Mouse (Mus musculus) kidney, postnatal 4 days (tissue): Measurements from ENCODE around the gene Fbf1.
A peak's percentile ranks its signal among the peaks of the same experiment; 100 is the strongest.

Source experiments
- DNase-seq, 2 experiments: peaks; one replicate each; pipeline ENCODE4 v3.0.0; 2021; ENCODE audit warnings: mixed read lengths in 2 of 2

Fbf1 gene

DNA sequence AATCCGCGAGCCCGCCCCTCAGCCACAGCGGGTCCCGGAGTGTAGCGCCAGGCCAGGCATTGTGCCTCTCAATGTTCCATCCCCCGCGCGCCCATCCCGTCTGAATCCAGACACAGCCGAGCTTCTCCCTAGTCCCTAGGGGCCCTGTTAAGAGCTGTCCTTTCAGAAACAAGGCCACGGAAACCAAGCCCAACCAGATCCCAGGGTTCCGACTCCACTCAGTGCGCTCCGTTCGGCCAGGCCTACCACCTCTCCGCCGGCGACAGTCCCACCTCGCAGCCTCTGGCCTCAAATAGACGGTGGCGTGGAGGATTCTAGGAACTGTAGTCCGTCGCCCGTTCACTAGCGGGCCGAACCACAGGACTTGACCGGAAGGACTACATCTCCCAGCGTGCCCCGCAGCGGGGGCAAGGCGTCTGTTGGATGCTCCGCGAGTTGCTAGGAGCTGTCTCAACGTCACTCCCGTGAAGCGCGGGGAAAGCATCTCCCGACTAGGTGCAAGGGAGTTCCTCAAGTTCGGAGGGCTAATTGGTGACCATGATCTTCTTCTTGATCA, at the start of gene Fbf1:
TSS of gene Fbf1 (minus strand) at position 283 of the 556 bp plus-strand sequence.
- peak; percentile 96 to 97 for DNase-seq

DNA sequence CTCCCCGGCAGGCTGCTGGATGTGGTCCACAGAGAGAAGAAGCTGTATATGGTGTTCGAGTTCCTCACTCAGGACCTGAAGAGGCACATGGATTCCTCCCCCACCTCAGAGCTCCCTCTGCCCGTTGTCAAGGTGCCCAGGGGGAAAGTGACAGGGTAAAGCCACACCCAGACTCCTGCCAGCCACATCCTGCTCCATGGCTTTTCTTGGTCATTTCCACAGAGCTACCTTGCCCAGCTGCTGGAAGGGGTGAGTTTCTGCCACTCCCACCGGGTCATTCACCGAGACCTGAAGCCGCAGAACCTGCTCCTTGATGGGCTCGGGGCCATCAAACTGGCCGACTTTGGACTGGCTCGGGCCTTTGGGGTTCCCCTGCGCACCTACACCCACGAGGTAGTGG, 48.6 kb upstream of the Fbf1 start:
- no peak for DNase-seq

DNA sequence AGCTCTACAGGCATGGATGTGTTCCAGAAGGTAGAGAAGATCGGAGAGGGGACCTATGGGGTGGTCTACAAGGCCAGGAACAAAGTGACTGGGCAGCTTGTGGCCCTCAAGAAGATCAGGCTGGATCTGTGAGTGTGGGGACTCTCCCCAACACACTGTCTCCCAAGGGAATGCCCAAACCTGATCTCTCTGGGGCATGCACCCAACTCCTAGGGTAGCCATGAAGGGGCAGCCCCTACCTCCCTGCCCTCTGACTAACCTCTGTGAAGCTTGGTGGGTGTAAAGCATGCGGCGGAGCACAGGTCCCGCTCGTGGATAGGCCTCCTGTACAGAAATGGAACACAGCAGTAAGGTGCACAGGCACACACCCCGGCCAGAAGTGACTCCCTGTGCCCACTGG, 48.0 kb upstream of the Fbf1 start:
- DNase-seq: no peak

DNA sequence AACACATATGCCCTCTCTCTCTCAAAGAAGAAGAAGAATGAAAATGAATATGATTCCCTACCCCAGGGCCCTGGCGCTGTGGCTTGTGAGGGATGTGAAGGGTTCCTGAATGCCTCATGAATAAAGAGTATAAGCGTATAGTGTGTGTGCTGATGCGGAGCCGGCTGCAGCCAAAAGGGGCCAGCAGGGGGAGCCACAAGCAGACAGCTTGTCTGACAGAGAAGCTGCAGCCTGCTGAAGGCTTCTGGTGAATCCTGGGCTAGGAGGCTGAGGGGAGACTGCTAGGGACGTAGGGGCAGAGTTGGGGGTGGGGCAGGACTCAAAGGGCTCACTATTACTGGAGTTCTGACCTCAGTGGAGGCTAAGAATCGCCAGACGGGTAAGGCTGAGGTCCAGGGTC, 47.2 kb upstream of the Fbf1 start:
- DNase-seq: peak; percentile 72 to 79

DNA sequence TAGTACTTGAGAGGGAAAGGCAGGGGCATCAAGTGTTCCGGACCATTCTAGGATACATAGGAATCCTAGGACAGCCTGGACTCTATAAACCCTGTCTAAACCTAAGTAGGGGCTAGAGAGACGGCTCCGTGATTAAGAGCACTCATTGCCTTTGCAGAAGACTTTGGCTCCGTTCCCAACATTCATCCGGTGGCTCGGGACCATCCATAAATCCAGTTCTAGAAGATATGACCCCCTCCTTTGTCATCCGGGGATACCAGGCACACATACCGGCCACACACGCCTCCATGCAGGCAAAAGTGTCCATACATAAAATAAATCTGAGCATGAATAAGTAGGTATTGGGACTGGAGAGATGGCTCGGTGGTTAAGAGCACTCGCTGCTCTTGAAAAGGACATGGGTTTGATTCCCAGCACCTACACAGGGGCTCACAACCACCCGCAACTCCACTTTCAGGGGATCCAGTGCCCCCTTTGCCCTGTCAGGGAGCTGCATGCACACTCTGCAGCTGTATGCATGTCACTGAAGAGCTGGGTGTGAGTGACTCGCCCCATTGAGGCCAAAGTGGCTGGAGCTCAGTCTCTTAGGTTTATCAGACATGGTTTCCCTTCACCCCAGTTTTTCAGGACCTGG, 46.0 kb upstream of the Fbf1 start:
- DNase-seq: no peak

DNA sequence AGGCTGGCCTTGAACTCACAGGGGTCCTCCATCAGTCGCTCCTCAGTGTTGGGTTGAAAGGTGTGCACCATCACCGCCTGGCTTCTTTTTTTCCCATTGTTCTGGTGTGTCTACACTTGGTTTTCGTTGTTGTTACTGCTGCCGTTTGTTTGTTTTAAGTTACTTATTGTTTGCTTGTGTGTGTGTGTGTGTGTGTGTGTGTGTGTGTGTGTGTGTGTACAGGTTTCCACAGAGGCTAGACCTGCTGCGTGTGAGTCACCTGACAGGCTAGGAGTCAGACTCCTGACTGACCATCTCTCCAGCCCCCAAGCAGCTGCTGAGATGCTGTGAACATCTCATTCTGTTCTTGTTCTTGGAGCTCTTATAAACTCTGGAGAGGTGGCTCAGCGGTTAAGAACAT, 44.9 kb upstream of the Fbf1 start:
- no peak for DNase-seq

DNA sequence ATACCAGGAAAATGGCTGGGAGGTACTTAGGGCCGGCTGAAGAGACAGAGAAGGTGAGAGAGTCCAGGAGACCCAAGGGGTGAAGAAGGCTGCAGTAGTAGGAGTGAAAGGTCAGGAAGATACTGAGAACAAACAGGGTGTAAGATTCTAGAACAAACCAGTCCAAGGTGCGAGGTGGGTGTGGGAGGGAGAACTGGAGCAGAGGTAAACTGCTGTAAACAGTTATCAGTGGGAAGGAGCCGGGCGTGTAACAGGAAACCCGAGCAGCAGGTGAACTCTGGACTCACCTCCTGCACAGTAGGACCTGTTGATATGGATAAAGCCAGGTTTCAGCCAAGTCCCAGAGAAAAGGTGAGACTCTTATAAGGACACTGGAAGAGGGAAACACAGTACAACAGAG, 42.7 kb upstream of the Fbf1 start:
- DNase-seq: no peak

DNA sequence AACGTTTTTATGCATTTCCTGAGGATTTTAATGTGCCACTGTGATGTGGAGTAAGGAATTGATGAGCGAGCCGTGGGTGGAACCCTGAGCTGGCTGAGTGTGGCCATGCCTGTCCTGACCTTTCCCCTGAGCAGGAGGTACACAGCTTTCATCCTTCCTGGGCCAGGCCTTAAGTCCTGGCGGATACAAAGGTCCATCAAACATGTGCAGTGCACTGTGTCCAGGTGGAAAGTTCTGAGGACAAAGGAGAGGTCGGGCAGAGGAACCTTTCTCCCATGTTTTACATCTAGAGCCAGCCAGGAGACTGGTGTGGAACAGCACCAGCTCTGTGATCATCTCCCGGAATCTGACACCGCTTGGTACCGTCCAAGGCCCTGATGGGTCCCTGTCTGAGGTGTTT, 41.3 kb upstream of the Fbf1 start:
- DNase-seq: no peak

DNA sequence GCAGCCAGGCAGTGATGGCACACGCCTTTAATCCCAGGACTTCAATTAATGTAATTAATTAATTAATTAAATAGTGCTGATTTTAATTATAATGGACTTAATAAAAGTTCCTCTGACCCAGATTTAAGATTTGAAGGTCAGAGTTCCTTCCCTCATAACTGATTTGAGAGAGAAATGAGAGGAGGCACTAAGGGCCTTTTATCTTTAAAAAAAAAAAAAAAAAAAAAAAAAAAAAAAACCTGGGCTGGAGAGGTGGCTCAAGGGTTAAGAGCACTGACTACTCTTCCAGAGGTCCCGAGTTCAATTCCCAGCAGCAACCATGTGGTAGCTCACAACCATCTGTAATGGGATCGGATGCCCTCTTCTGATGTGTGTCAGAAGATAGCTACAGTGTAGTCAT, 40.7 kb upstream of the Fbf1 start:
- no peak for DNase-seq

DNA sequence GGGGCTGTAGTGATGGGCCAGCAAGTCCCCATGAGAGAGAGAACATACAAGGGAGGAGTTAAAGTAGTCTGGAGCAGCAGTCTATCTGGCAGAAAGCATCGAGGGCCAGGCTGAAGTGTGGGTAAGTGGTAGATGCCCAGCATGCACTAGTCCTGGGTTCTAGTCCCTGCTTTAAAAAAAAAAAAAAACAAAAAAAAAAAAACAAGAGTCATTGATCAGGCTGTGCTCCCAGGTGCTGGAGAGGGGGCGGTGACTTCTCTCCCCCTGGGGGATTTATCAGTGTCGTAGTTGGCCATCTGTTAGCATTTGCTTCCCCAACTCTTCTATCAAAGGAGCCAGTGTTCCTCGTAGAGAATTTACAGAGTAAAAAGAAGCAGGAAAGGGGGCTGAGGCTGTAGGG, 38.7 kb upstream of the Fbf1 start:
- DNase-seq: no peak

DNA sequence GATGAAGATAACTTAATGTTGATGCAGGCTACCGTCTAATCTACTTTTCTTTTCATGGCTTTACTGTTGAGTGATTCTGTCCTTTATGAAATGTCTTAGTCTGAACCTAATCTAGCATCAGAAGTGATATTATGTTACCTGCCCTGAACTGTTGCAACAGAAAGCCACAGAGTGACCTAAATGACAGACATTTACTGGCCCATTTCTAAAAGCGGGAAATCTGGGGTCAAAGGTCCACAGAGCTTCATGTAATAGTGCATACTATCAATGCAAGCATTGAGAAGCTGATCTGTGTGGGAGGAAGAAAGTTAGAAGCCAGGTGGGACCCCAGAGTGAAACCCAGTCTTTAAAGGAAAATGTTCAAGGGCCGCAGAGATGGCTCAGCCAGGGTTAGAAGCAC, 35.2 kb upstream of the Fbf1 start:
- DNase-seq: no peak

DNA sequence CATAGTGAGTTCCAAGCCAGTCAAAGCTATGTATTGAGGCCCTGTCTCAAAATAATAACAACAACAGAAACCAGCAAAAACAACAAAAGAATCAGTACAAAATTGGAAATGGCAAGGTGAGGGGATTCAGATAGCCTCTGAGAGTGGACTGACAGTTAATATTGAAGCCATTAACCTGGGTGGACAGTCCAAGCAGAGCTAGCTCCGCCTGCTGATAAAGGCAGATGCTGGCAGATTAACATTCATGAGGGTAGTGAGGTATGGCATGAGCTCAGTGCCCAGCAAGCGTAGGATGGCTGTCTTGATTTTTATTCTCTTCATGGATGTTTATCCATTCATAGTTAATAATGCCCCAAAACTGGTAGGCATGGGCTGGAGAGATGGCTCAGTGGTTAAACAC, 33.2 kb upstream of the Fbf1 start:
- no peak for DNase-seq

DNA sequence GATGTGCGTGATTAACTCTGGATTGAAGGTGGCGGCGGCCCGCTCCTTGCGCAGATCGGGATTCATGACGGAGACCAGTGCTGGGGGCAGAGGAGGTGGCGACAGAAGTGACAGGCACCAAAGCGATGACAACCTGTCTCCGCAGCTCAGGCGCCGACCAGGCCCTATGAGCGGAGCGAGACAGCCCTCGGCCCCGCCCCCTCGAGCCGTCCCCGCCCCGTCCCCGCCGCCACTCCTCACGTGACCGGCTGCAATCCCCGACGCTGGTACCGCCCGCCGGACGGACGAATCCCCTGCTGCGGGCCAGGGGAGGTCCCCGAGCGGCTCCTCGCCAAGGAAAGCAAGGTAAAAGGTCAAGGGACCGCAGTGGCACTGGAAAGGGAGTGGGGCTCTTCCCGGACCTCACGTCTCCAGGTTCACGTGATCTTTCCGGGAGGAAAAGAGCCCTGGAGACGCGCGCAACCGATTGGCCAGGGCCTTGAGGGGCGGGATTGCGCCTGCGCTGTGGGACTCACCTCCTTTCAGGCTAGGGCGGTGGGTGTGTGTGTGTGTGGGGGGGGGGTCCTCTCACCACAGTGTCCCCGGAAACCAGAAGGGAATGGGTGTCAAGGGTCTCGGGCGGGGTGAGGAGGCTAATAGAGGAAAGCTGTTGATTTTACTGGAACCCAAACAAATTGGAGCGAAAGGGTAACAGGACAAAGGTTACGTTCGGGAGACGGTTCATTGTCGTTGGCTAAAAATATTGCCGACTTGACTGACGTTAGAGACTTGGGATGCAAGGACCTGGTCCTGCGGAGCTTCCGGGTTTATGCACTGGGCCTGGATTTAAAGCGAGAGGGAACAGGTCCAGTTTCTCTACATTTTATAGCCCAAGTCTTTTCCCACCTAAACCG, 30.9 kb upstream of the Fbf1 start, which contains the start of the genes Ten1 and Acox1:
TSS of gene Ten1 (plus strand) at position 217 of the 893 bp plus-strand sequence.
TSS of gene Acox1 (minus strand) at position 407 of the 893 bp plus-strand sequence.
- peak; percentile 97 to 98 for DNase-seq

DNA sequence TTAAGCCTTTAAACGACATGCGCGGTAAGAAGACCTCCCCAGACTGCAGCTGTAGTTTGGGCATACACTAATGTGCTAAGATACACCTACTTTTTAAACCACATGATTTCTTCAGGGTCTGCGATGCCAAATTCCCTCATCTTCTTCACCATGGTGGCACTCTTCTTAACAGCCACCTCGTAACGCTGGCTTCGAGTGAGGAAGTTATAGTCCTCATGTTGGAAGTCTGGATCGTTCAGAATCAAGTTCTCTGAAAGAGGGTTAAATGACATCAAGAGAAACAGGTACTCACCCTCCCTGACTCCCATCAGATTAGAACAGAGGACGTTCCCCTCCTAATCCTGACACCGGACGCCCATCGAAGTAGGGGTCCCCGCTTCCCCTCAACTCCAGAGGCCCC, 30.2 kb upstream of the Fbf1 start:
- no peak for DNase-seq

DNA sequence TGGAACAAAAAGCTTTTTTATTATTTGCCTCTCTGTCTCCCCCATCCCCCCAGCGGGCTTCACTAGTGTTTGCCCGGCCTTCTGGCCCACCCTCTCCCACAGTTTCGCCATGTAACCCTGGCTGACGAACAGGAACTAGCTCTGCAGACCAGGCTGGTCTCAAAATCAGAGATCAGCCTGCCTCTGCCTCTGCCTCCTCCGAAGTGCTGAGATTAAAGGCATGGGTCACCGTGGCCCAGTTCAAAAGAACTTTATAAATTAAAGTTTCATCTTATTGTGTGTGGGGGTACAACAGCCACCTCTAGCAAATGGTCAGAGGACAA, 29.6 kb upstream of the Fbf1 start:
- DNase-seq: no peak

DNA sequence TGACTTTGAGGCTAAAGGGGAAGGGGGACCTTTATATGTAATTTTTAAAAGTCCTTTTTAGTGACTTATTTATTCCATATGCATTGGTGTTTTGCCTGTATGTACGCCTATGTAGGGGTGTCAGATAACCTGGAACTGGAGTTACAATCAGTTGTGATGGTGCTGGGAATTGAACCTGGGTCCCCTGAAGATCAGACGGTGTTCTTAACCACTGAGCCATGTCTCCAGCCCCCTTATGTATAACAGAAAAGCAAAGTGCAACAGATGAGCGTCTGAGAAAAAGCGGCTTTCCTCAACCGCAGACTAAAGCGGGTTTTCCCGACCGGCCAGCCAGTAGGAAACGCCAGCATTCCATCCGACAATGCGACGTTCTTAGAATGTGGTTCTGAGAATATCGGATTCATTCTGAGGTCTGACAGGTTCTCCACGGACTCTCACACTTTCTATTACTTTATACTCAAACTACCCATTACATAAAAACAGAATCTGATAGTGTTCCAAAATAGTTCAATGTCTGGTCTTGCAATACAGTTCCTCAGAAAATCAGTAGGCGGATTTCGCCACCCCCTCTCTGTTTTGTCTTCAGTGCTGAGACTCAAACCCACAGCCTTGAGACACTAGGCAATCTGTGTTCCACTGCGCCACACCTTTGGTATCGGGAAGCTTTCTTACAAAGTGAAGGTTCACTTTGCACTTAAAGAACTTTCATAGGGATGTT, 29.1 kb upstream of the Fbf1 start:
- DNase-seq: no peak

DNA sequence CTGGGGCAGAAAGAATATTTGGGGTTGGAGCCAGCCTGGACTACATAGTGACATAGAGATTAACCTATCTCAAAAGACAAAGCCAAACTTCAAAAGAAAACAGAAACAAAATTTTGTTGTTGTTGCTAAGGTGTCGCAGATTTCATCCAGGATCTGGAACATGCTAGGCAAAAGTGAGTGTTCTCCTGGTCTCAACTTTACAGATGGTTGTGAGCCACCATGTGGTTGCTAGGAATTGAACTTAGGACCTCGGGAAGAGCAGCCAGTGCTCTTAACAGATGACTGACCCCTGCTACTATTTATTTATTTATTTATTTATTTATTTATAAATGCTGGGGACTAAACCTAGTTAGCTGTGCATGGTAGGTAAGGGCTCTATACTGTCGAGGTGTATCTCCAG, 28.4 kb upstream of the Fbf1 start:
- no peak for DNase-seq

DNA sequence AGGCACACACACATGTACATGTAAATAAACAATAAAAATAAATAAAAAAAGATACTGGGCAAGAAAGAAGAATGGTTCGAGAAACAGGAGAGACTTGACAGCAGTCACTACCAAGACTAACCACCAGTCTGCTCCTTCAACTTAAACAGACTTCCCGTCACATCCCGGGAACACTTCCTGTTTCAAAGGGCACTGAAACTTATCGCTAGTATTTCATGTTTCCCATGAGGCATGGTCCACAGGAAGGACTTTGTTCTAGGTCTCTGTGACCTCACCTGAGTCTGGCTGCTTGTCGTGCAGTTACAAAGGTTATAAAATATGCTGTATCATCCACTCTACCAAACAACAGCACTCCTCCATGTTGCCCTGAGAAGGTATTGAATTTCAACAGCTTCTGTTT, 27.3 kb upstream of the Fbf1 start:
- DNase-seq: peak in 1 of 2 experiments; percentile 12

DNA sequence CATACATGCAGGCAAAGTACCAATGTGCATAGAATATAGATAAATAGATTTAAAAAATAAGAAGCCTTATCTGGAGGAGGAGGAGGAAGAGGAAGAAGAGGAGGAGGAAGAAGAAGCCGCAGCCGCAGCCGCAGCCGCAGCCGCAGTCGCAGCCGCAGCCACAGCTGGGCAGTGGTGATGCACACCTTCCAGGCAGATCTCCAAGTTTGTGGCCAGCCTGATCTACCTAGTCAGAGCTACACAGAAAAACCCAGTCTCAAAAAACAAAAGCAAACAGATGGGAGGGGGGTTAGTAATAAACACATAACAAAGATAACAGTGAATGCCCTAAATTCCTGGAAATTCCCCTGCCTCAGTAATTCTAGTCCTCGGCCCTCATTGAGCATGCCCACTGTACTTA, 26.7 kb upstream of the Fbf1 start:
- DNase-seq: no peak

DNA sequence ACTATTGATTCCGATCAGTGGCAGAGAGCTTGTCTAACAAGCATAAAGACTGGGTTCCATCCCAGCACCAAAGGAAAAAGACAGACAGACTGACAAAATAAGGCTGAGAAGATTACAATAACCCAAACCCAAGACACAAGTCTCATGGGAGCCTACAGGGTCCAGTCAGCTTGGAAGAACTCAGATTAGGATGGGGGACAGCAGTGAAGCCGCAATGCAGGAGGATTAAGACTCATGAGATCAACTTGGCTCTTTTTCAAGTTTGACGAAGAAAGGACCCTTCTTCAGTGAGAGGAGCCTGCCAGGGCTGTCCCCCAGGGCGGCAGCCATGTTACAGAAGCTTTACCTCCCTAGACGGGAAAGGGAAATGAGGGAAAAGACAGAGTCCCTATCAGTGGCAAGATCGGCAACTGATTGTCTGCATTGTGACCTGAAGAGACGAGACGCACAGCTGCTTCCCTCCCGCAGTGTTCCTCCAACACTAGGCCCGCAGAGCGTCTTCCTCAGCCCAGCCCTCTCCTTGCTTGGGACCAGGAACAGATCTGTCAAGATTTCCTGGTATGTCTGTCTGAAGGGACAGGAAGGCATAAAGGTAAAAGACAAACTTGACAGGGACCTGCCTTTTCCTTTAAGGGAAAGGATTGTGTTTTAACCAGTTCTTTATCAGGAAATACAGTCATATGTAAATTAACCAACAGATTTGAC, 19.4 kb upstream of the Fbf1 start:
- no peak for DNase-seq

DNA sequence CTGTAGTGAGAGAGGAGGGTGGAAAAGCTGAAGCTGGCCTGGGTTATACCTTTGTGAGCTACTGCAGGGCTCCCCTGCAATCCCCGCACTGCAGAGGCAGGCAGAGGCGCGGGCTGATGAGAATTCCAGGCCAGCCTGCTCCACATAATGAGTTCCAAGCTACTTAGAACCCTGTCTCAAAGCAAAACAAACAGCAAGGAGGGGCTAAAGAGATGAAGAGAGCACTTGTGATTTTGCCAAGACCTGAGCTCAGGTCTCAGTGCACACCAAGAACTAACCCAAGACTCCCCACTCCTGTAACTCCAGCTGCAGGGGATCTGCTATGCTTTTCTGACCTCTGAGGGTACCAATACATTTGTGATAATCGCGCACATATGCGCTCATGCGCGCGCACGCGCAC, 18.4 kb upstream of the Fbf1 start:
- no peak for DNase-seq

DNA sequence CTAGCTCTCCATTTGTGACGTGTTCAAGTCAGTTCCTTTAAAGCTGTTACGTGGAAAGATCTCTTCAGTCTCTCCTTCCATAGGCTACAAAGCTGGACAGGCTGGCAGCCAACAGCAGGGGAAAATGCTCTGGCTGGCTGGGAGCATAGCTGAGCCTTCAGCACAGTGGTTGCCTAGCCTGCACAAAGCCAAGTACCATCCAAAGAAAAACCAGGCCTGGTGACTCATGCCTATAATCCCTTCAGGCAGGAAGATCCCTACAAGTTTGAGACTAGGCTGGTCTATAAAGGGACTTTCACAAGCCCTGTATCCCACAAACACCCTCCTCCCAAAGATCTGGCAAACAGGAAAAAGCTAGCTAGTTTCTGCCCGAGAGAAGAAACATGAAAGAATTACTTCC, 17.9 kb upstream of the Fbf1 start:
- DNase-seq: no peak
